Mouse (Mus musculus) thymus, postnatal 4 days (tissue): ENCODE measurements at regions not wholly inside any gene's neighbourhood (a gene's known extent, or its start where the extent isn't known, plus 50 kb on each side); places are given as distances from the start of the nearest gene placed in this dataset.

ENCODE experiments used
- DNase-seq: peaks from one replicate; pipeline ENCODE4 v3.0.0; 2021

DNA sequence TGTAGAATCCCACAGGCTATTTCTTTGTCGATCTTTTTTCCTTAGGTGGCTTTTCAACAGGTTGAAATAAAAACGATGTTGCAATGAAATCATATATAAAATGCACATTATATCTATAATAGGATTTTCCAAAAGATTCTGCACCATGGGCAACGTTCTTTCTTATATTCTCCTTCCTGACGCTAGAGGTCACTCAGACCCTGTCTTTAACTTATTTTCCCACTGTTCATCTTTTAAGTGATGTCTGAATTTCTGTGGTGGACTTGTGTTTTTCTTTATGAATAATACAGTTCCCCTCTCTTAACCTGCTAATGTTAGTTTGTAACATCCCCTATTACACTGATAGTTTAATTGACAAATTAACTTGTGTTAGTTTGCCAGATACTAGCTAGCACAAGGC, 86.5 kb upstream of the Got2 start:
- no peak for DNase-seq

DNA sequence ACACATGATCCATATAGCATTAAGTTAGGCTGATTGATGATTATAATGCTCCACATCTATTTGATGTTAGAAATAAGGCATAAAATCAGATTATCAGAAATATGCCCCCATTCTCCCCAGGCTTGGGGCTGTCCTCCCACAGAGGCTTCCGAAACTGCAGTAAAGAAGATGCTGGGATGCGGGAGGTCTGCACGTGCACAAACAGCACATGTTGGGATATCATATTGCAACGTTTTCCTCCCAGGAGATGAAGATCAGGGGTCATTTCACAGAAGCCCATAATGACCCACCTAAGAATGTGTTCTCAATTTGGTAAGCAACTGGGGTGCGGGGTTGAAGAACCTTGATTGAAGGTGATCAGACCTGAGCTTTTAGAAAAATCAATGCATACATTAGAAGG, 85.9 kb upstream of the Got2 start:
- no peak for DNase-seq

DNA sequence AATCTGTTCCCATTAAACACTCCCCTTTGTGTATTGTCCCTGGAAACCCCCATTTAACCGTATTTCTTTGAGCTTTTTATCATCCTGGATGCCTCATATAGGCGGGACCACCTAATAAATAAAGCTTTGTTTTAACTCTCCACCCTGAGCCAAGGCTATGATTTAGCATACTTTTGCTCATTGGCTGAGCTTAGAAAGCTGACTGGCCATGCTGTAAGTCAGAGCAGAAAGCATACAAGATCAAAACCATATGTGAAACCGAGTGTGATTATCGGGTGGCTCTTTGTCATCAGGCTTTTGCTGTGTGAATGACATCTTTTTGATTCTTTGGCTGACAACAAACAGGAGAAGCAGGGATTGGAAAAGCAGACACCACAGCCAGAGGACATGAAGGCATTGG, 85.2 kb upstream of the Got2 start:
- DNase-seq = no peak

DNA sequence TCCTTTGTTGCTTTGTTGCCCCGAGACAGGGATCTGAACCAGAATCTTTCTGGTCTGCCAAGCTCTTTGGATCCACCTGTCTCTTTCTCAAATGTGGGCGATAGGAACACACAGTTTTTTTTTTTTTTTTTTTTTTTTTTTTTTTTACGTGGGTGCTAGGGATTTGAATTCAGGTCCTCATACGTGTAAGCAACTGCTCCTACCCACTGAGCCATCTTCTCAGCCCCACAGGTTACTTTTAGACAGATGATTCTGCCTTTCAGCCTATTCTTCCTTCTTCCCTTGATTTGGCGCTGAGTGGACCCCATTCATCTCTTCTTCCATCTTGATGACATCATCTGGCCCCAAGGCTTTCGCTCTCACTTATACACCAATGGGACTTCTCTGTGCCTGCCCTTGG, 80.5 kb upstream of the Got2 start:
- no peak for DNase-seq

DNA sequence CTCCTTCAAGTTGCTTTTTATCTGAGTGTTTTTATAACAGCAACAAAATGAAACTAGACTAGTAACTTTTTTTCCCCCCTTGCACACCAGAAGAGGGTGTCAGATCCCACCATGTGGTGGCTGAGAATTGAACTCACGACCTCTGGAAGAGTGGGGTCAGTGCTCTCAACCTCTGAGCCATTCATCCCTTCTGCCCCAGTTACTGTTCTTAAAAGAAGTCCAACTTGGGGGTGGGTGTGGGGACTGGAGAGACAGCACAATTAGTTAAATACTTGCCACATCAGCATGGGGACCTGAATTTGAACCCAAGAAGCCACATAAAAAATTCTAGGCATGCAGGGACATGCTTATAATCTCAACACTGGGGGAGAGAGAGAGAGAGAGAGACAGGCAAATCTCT, 78.1 kb upstream of the Got2 start:
- DNase-seq = no peak

DNA sequence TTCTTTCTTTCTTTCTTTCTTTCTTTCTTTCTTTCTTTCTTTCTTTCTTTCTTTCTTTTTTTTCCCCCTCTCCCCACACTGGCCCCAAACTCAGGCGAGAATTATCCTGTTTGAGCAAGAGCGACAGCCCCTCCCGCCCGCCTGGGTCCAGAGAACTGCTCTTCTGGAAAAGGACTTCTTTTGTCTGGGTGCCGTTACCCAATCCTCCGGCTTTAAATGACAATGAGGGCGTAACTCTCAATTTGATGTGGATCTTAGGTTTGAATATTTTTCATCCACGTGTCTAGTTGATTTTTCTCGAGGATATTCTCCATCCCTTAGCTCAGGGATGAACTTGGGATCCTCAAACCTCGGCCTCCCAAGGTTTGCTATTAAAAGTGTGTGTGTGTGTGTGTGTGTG, 63.9 kb upstream of the Got2 start:
- DNase-seq = no peak

DNA sequence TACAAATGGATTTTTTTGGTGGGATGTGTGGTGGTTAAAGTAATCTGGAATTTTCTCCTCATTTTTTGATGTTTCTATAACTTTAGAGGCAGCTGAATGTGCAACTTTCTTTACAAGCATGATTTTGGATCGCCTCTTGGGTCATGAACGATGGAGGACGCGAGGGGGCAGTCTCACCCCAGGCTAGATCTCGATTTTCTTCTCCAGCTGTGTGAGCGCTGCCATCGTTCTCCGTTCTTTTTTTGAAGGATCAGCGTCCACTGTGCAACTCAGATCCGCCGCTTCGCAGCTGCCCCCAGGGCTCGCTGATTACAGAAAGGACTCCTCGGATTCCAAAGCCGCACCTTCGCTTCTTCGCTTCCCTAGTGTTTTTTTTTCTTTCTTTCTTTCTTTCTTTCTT, 63.4 kb upstream of the Got2 start:
- DNase-seq = peak; percentile 58
